ENCODE assay signal across 13 mouse cellular contexts in genomic region chr16:17643437-17643990, GRCm38 (mm10).
"Had no signal": no experiment of that assay in that cellular context is flagged by ENCODE, and none has a peak within 500 bp of the region (broad histone marks: within the 10 kb centered on the region; RNA-seq: fewer than 3 reads in every experiment).

No protein-coding gene starts in this region.

- H3K4me3 ChIP-seq: limb, embryonic 15.5 days; midbrain, embryonic 10.5 days; myocyte; neural tube, embryonic 15.5 days had no signal

- DNase-seq: kidney, postnatal 25 days; layer of hippocampus, adult 9-11 months; layer of hippocampus, postnatal 36 days; lung, adult 18-20 months; lung, postnatal 36 days; midbrain, embryonic 14.5 days; thymus, postnatal 4 days had no signal

- H3K27ac ChIP-seq: limb, embryonic 15.5 days; liver, embryonic 14.5 days; midbrain, embryonic 10.5 days; neural tube, embryonic 15.5 days; stomach, postnatal 0 days had no signal
